Mouse (Mus musculus) thymus, adult 2 months (tissue): ENCODE data around the gene Gm49711.

Experiments
- CTCF ChIP-seq: fragments of 200-500 bp; IDR thresholded peaks from 2 replicates; pipeline ENCODE4 v1.5.1; 2012; ENCODE audit warnings: mild to moderate bottlenecking, control low read depth, low read length, moderate library complexity, borderline replicate concordance; ENCODE audit not compliant: control insufficient read depth, poor library complexity, insufficient read depth; ENCODE audit errors: extremely low read depth
- POLR2A ChIP-seq: fragments of 200-500 bp; IDR thresholded peaks from 2 replicates; pipeline ENCODE4 v1.6.1; 2012; ENCODE audit warnings: mild to moderate bottlenecking, low read length, control low read depth, moderate library complexity; ENCODE audit not compliant: control insufficient read depth, poor library complexity, insufficient read depth; ENCODE audit errors: extremely low read depth

DNA sequence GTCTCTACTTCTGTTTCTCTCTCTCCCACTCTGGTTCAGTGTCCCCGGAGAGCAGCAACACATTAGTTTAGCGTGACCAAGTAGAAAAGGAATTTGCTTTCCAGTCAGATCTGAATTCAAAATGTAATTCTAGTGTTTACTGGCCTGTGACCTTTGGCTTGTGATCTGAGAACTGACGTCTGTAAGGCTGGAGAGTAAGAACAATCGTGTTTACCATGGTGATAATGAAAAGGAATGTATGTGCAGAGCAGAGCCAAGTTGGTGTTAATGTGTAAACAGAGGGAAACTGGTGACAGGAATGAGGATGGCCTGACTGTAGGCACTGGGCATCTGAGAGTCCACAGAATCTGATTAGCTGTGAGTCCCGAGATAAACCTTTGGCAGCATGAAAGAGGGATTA lies 176.4 kb downstream of the Gm49711 start:
- TF ChIP-seq POLR2A = no peak
- no peak for TF ChIP-seq CTCF
